Mouse (Mus musculus) embryonic fibroblast, embryonic 13.5 days (primary cell): Measurements from ENCODE around the gene Sigmar1. TPM values are rescaled to one million over a fixed set of nuclear protein-coding genes. Genes with fewer than 3 reads are reported as not detected.
"Not testable (repeated sequence)": the region's sequence is repeated elsewhere in the genome, so short reads cannot be mapped to it uniquely, and the experiment has no call there.

ENCODE experiments used
- H3K27ac ChIP-seq: 2 replicates; pipeline ENCODE4 v1.5.1; 2012; ENCODE audit warnings: low read length, control low read depth, inconsistent platforms; ENCODE audit not compliant: insufficient read depth
- H3K4me1 ChIP-seq: 2 replicates; pipeline ENCODE4 v1.6.1; 2011; ENCODE audit warnings: low read length; ENCODE audit not compliant: control insufficient read depth, insufficient read depth
- H3K4me3 ChIP-seq: 2 replicates; pipeline ENCODE4 v1.5.1; 2011; ENCODE audit warnings: mild to moderate bottlenecking, control low read depth, low read length; ENCODE audit not compliant: insufficient read depth
- CTCF ChIP-seq: IDR thresholded peaks from 2 replicates; pipeline ENCODE4 v1.5.1; 2011; ENCODE audit warnings: mild to moderate bottlenecking, control low read depth, low read length, moderate library complexity, borderline replicate concordance; ENCODE audit not compliant: insufficient read depth
- POLR2A ChIP-seq: IDR thresholded peaks from 2 replicates; pipeline ENCODE4 v1.6.1; 2011; ENCODE audit warnings: low read depth, mild to moderate bottlenecking, control low read depth, low read length, moderate library complexity
- polyA plus RNA-seq: library from polyadenylated mRNA; stranded (reverse); fragments of >200 nt; gene quantifications from 2 replicates; pipeline ENCODE4 v1.2.4, GENCODE M21; 2011; ENCODE audit warnings: low read depth; ENCODE audit not compliant: missing spikeins, insufficient read length

The Sigmar1 gene
- polyA plus RNA-seq, 1 experiment = 78.6 TPM

DNA sequence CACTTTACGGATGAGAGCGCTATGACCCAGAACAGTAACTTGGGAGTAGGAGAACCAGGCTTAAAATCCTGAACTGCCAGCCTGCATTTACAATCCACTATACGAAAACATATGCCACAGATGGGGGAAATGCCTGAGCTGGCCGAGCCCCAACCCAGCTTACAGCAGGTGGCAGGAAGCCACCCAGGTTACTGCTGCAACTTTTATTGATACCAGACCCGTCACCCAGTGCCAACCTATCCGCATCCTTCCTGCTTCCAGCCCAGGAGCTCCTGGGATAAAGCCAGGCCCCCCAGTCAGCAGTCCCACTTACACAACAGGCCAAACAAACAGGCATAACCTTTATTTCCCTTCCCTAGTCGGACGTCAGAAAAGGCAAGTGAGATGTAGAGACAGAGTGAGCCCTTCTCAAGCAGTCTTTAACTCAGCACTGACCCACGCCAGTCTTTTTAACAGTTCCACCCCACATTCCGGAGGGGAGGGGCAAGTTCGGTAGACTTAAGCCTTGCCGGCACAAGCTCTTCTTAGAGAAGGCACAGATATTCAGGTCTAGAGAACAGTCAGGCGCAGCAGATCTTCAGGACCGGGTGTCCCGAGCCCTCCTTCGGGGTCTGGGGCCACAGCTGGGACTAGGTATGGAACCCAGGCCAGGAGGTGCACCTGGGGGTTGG, 44.1 kb downstream of the Sigmar1 start:
- TF ChIP-seq CTCF (no peak), POLR2A (no peak)
- Histone ChIP-seq H3K27ac (no peak overlapping the region), H3K4me1 (no peaks in the 10 kb centered on the region)

DNA sequence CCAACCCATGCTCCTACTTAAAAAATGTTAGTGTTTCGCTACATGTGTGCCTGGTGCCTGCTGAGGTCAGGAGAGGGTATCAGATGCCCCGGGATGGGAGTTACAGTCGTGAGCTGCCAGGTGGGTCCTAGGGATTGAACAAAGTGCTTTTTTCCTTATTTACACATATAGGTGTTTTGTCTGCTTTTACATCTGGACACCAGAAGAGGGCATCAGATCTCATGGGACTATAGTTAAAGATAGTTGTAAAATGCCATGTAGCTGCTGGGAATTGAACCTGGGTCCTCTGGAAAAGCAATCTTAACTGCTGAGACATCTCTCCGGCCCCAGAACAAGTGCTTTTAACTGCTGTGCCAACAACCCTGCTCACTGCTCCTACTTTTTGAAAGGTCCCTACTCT, 45.7 kb downstream of the Sigmar1 start:
- no peak overlapping the region for H3K4me3 ChIP-seq
- H3K4me1 ChIP-seq = no peaks in the 10 kb centered on the region
- TF ChIP-seq POLR2A (no peak), CTCF (no peak)
- H3K27ac ChIP-seq = no peak overlapping the region

More for the DNA sequence above, 44.1 kb downstream of the Sigmar1 start:
- H3K4me3 ChIP-seq = peak overlapping the region; percentile 83

DNA sequence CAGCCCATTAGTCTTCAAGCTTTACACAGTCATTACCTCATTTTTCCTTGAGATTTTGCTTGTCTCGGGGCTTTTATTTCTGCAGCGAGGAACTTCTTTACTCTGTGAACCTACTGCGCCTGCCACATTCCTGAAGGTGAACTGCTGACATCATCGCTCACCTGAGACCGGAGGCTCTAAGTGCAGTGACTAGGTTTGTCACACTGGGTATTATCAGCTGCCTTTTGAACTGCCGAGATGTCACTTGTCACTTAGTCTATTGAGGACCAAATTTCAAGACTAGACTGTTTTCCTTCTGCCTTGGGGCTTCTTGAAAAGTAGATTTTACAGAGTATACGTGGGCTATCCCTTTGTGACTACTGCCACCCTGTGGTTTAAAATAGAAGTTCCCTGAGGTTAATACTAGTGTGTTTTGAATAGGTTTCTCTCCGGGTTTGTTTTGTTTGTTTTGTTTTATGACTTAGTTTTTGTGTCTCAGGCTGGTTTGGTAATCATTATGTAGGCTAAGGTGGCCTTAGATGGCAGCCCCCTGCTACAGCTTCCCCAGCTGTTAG, 47.7 kb downstream of the Sigmar1 start:
- Histone ChIP-seq H3K4me1 (0 out of 2 replicates have a peak, but pooled peaks cover 2% of the 10 kb centered on the region), H3K4me3 (no peak overlapping the region), H3K27ac (no peak overlapping the region)
- TF ChIP-seq POLR2A (no peak), CTCF (no peak)

DNA sequence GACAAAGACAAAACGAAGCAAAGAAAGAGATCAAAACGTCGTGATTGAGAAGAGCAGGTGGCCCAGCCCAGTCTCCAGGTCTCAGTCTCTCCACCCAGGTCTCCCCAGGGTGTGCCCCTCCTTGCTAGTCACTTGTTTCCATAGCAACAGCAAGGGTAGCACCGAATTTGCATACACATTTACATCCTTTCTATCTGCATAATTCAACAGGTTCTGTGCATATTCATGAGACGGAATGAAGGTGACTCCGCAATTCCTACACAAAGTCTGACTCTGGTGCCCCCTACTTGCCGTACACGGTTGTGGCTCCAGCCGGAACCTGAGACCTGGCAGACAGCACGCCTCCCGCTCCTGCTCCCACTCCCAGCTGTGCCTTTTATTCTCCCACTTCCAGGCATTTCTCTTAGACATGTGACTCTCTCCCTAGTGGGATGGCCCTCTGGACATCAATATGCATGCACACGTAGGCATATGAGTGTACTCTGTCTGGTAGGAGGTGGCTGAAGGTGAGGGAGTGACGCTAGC, 48.9 kb downstream of the Sigmar1 start:
- TF ChIP-seq CTCF (peak; percentile 80), POLR2A (no peak)
- Histone ChIP-seq H3K27ac (no peak overlapping the region), H3K4me3 (no peak overlapping the region), H3K4me1 (0 out of 2 replicates have a peak, but pooled peaks cover 2% of the 10 kb centered on the region)

DNA sequence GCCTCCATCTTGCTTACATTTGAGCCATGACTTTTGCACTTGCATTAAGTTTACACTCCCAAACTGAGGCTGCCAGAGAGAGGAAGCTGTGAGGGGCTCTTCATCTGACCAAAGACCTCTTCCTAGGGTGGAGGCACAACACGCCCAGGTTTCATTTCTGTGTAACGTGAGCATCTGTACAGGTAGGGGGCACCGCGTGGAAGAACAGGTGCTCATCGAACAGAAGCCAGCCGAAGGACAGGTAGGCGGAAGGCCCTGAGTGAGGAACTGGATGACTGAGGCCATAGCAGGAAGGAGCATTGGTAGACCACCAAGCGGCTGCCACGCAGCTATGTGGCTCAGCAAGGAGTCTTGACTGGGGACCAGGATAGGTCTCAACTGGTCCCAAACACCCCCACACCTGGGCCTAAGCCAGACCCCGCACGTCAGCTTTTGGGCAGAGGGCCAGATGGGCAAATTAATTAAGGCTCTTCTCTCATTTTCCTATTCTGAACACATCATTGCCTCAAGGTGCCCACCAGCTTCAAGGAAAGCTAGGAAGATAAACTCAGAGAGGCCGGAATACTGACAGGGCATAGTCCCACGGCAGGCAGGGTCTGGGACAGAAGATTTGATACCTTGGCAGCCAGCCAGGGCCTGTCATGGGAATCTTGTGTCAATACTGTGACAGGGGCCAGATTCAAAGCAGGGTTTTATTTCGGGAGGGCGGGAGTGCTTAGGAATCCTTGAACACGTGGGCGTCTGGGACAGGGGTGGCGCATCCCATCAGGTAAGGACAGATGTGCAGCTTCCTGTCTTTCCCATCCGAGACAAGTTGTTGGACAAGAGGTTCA, 49.8 kb downstream of the Sigmar1 start:
- TF ChIP-seq CTCF (no peak), POLR2A (no peak)

DNA sequence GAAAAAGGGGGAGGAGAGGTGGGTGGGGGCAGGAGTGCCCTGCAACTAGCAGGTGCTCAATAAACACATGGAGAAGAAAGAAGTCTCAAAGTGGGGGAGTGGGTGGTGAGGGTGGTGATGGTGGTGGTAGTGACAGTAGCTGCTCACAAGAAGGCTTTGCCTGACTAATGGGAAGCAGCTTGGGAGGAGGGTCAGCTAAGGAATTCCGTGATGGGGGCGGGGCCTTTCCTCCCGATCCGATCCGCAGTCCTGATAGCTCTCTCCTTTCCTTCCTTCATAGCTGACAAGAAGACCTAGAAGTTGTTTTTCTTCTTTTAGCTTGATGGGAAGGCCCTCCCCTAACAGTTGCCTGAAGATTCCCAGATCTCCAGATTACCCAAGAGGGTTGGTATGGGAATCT, 51.3 kb downstream of the Sigmar1 start:
- H3K4me1 ChIP-seq = 0 out of 2 replicates have a peak, but pooled peaks cover 2% of the 10 kb centered on the region
- no peak overlapping the region for H3K27ac ChIP-seq
- TF ChIP-seq POLR2A (no peak), CTCF (no peak)
- H3K4me3 ChIP-seq = no peak overlapping the region

More for the DNA sequence above, 49.8 kb downstream of the Sigmar1 start:
- no peak overlapping the region for H3K4me3 ChIP-seq
- H3K4me1 ChIP-seq = 0 out of 2 replicates have a peak, but pooled peaks cover 2% of the 10 kb centered on the region
- H3K27ac ChIP-seq = no peak overlapping the region

DNA sequence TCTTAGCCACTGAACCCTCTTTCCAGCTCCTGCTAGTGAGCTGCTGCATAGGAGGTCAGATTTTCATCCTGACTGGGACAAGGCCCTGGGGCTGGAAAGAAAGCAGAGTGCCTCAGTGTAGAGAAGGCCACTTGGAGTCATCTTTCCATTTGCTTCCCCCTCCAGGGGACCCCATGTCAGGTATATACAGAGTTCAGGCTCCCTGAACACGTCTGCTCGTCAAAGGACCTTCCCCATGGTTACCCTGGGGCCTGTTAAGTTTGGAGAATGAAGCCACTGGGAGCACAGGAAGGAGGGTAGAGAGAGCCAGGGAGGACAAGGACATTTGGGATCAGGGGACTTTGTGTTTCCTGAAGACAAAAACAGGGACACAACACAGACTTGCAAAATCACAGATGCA, 53.7 kb downstream of the Sigmar1 start:
- H3K27ac ChIP-seq, H3K4me3 ChIP-seq, H3K4me1 ChIP-seq: not testable (repeated sequence)

DNA sequence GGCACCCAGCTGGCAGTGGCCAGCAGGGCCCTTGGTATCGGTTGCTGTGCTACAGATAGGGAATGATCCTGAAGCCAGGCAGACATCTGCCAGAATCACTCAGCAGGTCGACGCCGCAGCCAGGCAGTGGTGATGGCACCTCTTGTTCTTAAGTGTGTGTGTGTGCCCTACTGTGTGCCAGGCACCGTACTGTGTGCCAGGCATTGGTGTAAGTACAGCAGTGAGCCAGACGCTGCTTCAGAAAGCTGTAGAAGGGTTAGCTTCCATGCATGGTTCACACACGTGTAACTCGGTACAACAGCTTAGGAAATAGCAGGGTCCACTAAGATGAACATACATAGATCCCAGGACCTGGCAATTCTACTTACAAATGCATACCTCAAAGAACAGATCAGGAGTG, 55.7 kb downstream of the Sigmar1 start:
- H3K4me1 ChIP-seq, H3K27ac ChIP-seq, H3K4me3 ChIP-seq: not testable (repeated sequence)

DNA sequence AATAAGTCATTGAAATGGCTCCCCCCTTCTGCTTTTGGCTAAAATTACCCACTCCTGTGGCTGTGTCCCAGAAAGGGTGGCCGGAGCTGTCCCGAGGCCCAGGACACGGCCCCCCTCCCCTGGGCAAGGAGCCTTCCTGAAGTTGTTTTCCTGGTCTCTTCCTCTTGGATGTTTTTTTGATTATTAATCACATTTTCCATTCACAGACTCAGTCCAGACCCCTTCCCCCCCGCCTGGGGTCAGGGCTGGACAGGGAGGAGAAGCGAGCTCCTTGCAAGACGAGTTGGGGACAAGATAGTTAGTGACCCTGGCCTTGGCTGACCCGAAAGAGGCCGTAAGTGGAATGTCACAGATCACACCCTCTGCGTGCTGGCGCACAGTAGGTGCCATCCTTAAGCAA, 56.2 kb downstream of the Sigmar1 start, which contains the start of gene Il11ra1:
Gene Il11ra1 (plus strand): TSS at position 207 of the 400 bp plus-strand sequence.
- not testable (repeated sequence) for H3K4me1 ChIP-seq, H3K4me3 ChIP-seq

DNA sequence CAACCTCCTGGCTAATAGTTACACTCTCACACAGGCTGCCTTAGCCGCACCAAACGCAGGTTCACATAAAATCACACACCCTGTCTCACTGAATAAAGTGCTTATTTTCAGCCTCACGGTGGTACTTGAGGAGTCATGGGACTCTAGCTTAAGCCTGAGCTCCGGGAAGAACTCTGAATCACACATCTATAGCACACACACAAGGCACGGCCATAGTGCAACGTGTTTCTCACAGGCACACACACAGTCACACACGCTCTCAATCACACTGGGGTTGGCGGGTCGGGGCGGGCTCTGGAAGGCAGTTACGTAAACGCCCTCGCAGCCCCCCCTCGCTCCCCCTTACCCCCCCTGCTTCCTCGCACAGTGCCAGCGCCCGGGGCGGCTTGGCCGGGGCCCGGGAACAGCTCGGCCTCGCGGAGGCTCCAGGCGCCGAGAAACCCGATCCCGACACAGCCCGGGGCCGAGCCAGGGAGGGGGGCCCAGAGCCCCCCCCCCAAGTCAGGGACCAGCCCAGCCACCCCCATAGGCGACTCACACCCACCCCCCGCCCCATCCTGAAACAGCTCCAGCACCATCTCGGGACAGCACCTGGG, 57.4 kb downstream of the Sigmar1 start:
- not testable (repeated sequence) for H3K4me1 ChIP-seq, H3K4me3 ChIP-seq, H3K27ac ChIP-seq

More for the DNA sequence above, 56.2 kb downstream of the Sigmar1 start, which contains the start of gene Il11ra1:
- not testable (repeated sequence) for H3K27ac ChIP-seq
